Mouse (Mus musculus): ENCODE measurements around the gene Serpinb1c. TPM values are rescaled to one million over a fixed set of nuclear protein-coding genes. Genes with fewer than 3 reads are reported as not detected.

The Serpinb1c gene
- total and polyA plus RNA-seq, 3 experiments: not detected

DNA sequence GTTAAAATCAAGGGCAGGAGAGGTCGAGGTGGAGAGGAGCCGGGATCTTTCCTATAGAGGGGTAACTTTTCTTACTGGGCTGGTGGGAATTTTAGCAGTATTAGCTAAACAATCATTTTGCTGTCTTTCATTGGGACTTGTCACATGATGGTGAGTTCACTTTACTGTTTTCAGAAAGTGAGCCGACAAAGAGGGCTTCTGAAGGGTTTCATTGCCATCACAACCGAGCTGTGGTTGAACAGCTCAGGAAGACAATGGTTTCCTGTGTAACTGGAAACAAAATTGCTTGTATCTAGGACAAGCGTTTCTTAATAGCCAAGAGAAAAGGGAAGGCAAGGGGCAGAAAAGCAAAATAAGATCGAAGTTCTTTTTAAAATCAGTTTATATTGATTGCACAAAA lies 64.8 kb downstream of the Serpinb1c start:
- no peak for TF ChIP-seq ZNF384 (IDR thresholded peaks at IDR 0.05; ENCODE audit: low read depth, low read length)
- TF ChIP-seq RCOR1 (IDR thresholded peaks at IDR 0.05; ENCODE audit: low read depth, low read length): no peak
- TF ChIP-seq POLR2AphosphoS5 (IDR thresholded peaks at IDR 0.05; ENCODE audit: borderline replicate concordance, low read depth, low read length): no peak
- TF ChIP-seq GABPA (IDR thresholded peaks at IDR 0.05; ENCODE audit: low read depth, low read length): no peak
- TF ChIP-seq RAD21 (IDR thresholded peaks at IDR 0.05; ENCODE audit: low read depth, low read length): no peak
- TF ChIP-seq MAFK (IDR thresholded peaks at IDR 0.05; ENCODE audit: borderline replicate concordance, low read depth, low read length): no peak
- no peak for TF ChIP-seq KAT2A (conservative IDR thresholded peaks at IDR 0.05; ENCODE audit: low read depth, low read length)
- no peak for TF ChIP-seq MYB (IDR thresholded peaks at IDR 0.05; ENCODE audit: low read depth, low read length)
- TF ChIP-seq MAZ (IDR thresholded peaks at IDR 0.05; ENCODE audit: low read depth, low read length): no peak
- no peak for TF ChIP-seq JUND (IDR thresholded peaks at IDR 0.05; ENCODE audit: low read depth, low read length)
- no peak for TF ChIP-seq CHD1 (IDR thresholded peaks at IDR 0.05; ENCODE audit: low read depth, low read length)
- TF ChIP-seq USF1 (IDR thresholded peaks at IDR 0.05; ENCODE audit: low read depth, low read length): no peak
- no peak for TF ChIP-seq MEF2A (IDR thresholded peaks at IDR 0.05; ENCODE audit: extremely low read depth, insufficient replicate concordance, low read depth, low read length, poor library complexity, severe bottlenecking)
- no peak for TF ChIP-seq SMC3 (IDR thresholded peaks at IDR 0.05; ENCODE audit: low read depth, low read length)
- TF ChIP-seq NELFE (IDR thresholded peaks at IDR 0.05; ENCODE audit: low read depth, low read length): no peak
- no peak for TF ChIP-seq MXI1 (IDR thresholded peaks at IDR 0.05; ENCODE audit: low read depth, low read length)
- no peak for TF ChIP-seq ZKSCAN1 (IDR thresholded peaks at IDR 0.05; ENCODE audit: low read depth, low read length)
- TF ChIP-seq MYC (IDR thresholded peaks at IDR 0.05; ENCODE audit: low read depth, low read length): no peak
- no peak for TF ChIP-seq NRF1 (IDR thresholded peaks at IDR 0.05; ENCODE audit: insufficient read depth, low read depth, low read length, poor library complexity, severe bottlenecking)
- Histone ChIP-seq H3K27me3 (ENCODE audit: control insufficient read depth in 1 of 2, insufficient read depth in 2 of 2, low read length in 2 of 2) (no peaks in the 10 kb centered on the region), H3K9me3 (replicated peaks; ENCODE audit: insufficient read depth, low read length) (no peaks in the 10 kb centered on the region), H3K79me2 (ENCODE audit: control insufficient read depth, insufficient read depth, low read length, poor library complexity) (no peaks in the 10 kb centered on the region), H3K4me1 (ENCODE audit: control insufficient read depth in 1 of 2, insufficient read depth in 2 of 2, low read length in 2 of 2) (peaks cover 3 to 40% of the 10 kb centered on the region in 2 experiments; a peak in 3 of 4 replicates), H3K9ac (ENCODE audit: control insufficient read depth, low read depth, low read length, poor library complexity, severe bottlenecking) (no peak overlapping the region), H3K36me3 (ENCODE audit: control insufficient read depth in 1 of 2, insufficient read depth in 2 of 2, low read length in 2 of 2) (peaks cover 0 to 38% of the 10 kb centered on the region in 2 experiments; a peak in 2 of 4 replicates), H3K27ac (ENCODE audit: control insufficient read depth, low read depth, low read length) (no peak overlapping the region), H3K4me3 (ENCODE audit: control insufficient read depth in 1 of 2, insufficient read depth in 1 of 2, low read depth in 2 of 2, low read length in 2 of 2) (no peak overlapping the region)
- DNase-seq (ENCODE audit: low read depth, low spot score): no peak

DNA sequence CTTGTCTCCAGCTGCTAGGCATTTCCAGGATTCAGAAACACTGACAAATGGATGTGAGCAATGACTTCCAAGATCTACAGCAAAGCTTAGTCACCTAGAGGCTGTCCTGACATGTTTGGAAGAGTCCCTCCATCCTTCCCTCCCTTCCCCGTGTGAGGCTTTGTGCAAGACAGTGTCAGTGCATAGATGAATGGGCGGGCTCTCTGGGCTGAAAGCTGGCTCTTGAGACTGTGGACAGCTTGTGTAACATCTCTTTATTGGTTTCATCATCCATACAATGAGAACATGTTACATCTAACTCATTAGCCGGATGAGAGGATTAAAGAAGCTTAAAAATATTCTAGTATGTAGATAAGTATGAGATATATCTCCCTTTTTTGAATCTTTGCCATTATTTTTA lies 65.2 kb downstream of the Serpinb1c start:
- H3K36me3 ChIP-seq (ENCODE audit: control insufficient read depth in 1 of 2, insufficient read depth in 2 of 2, low read length in 2 of 2): peaks cover 0 to 40% of the 10 kb centered on the region in 2 experiments; a peak in 2 of 4 replicates
- no peak overlapping the region for H3K9ac ChIP-seq (ENCODE audit: control insufficient read depth, low read depth, low read length, poor library complexity, severe bottlenecking)
- H3K27ac ChIP-seq (ENCODE audit: control insufficient read depth, low read depth, low read length): no peak overlapping the region
- H3K4me3 ChIP-seq (ENCODE audit: control insufficient read depth in 1 of 2, insufficient read depth in 1 of 2, low read depth in 2 of 2, low read length in 2 of 2): no peak overlapping the region
- H3K79me2 ChIP-seq (ENCODE audit: control insufficient read depth, insufficient read depth, low read length, poor library complexity): no peaks in the 10 kb centered on the region
- H3K4me1 ChIP-seq (ENCODE audit: control insufficient read depth in 1 of 2, insufficient read depth in 2 of 2, low read length in 2 of 2): peaks cover 3 to 43% of the 10 kb centered on the region in 2 experiments; a peak in 3 of 4 replicates
- no peaks in the 10 kb centered on the region for H3K27me3 ChIP-seq (ENCODE audit: control insufficient read depth in 1 of 2, insufficient read depth in 2 of 2, low read length in 2 of 2)
- no peak for DNase-seq (ENCODE audit: low read depth, low spot score)
- H3K9me3 ChIP-seq (replicated peaks; ENCODE audit: insufficient read depth, low read length): no peaks in the 10 kb centered on the region
- no peak for TF ChIP-seq MEF2A (IDR thresholded peaks at IDR 0.05; ENCODE audit: extremely low read depth, insufficient replicate concordance, low read depth, low read length, poor library complexity, severe bottlenecking)
- TF ChIP-seq ZC3H11A (IDR thresholded peaks at IDR 0.05; ENCODE audit: low read depth, low read length): no peak
- no peak for TF ChIP-seq GABPA (IDR thresholded peaks at IDR 0.05; ENCODE audit: low read depth, low read length)
- TF ChIP-seq MYC (IDR thresholded peaks at IDR 0.05; ENCODE audit: low read depth, low read length): no peak
- no peak for TF ChIP-seq HCFC1 (IDR thresholded peaks at IDR 0.05; ENCODE audit: low read depth, low read length)
- TF ChIP-seq NRF1 (IDR thresholded peaks at IDR 0.05; ENCODE audit: insufficient read depth, low read depth, low read length, poor library complexity, severe bottlenecking): no peak
- TF ChIP-seq USF1 (IDR thresholded peaks at IDR 0.05; ENCODE audit: low read depth, low read length): no peak
- no peak for TF ChIP-seq MYB (IDR thresholded peaks at IDR 0.05; ENCODE audit: low read depth, low read length)
- TF ChIP-seq USF2 (IDR thresholded peaks at IDR 0.05; ENCODE audit: borderline replicate concordance in 1 of 2, insufficient read depth in 1 of 2, low read depth in 1 of 2, low read length in 2 of 2): no peak
- TF ChIP-seq TCF12 (IDR thresholded peaks at IDR 0.05; ENCODE audit: low read depth, low read length): no peak
- TF ChIP-seq CHD2 (IDR thresholded peaks at IDR 0.05; ENCODE audit: low read length): no peak
- TF ChIP-seq MAX (IDR thresholded peaks at IDR 0.05; ENCODE audit: low read length): no peak
- no peak for TF ChIP-seq E2F4 (IDR thresholded peaks at IDR 0.05; ENCODE audit: borderline replicate concordance, low read depth, low read length)
- TF ChIP-seq CTCF (IDR thresholded peaks at IDR 0.05 in 2 of 3, conservative IDR thresholded peaks at IDR 0.05 in 1 of 3; ENCODE audit: control insufficient read depth in 1 of 3, insufficient read depth in 1 of 3, low read depth in 2 of 3, low read length in 3 of 3, poor library complexity in 1 of 3, severe bottlenecking in 1 of 3): no peak
- TF ChIP-seq POLR2AphosphoS2 (IDR thresholded peaks at IDR 0.05; ENCODE audit: low read length): no peak
- TF ChIP-seq SIN3A (IDR thresholded peaks at IDR 0.05; ENCODE audit: low read length): no peak
- no peak for TF ChIP-seq BHLHE40 (IDR thresholded peaks at IDR 0.05; ENCODE audit: borderline replicate concordance, low read depth, low read length)
- no peak for TF ChIP-seq GATA1 (IDR thresholded peaks at IDR 0.05; ENCODE audit: low read depth, low read length)

All from MEL (cell line).